Mouse (Mus musculus) forebrain, embryonic 16.5 days (tissue): Measurements from ENCODE around the gene Bnip2. TPM values are rescaled to one million over a fixed set of nuclear protein-coding genes. Genes with fewer than 3 reads are reported as not detected.
A peak's percentile ranks its signal among the peaks of the same experiment; 100 is the strongest.

Experiments used
- ATAC-seq: fragments of 200-750 bp; cut with Nextera tagmentation; 2 replicates; pipeline ENCODE4 v1.8.0; 2017; ENCODE audit warnings: mild to moderate bottlenecking, moderate library complexity
- H3K27ac ChIP-seq: fragments of 300-500 bp; sonication (generic); 2 replicates; pipeline ENCODE4 v1.5.1; 2014; ENCODE audit warnings: low read length, control low read depth
- H3K27me3 ChIP-seq: fragments of 300-500 bp; sonication (generic); replicated peaks from 2 replicates; pipeline ENCODE4 v1.6.1; 2014; ENCODE audit warnings: low read length; ENCODE audit not compliant: control insufficient read depth, insufficient read depth
- H3K36me3 ChIP-seq: fragments of 300-500 bp; sonication (generic); 2 replicates; pipeline ENCODE4 v1.6.1; 2014; ENCODE audit not compliant: control insufficient read depth, insufficient read depth
- H3K4me1 ChIP-seq: fragments of 300-500 bp; sonication (generic); replicated peaks from 2 replicates; pipeline ENCODE4 v1.6.1; 2014; ENCODE audit warnings: low read length; ENCODE audit not compliant: control insufficient read depth, insufficient read depth
- H3K4me2 ChIP-seq: fragments of 300-500 bp; sonication (generic); 2 replicates; pipeline ENCODE4 v1.6.1; 2014; ENCODE audit warnings: mild to moderate bottlenecking, low read length, control low read depth
- H3K4me3 ChIP-seq: fragments of 300-500 bp; sonication (generic); replicated peaks from 2 replicates; pipeline ENCODE4 v1.5.1; 2014; ENCODE audit warnings: mild to moderate bottlenecking, low read length, control low read depth
- H3K9ac ChIP-seq: fragments of 300-500 bp; sonication (generic); replicated peaks from 2 replicates; pipeline ENCODE4 v1.6.1; 2014; ENCODE audit warnings: low read depth, low read length, control low read depth
- H3K9me3 ChIP-seq: fragments of 300-500 bp; sonication (generic); 2 replicates; pipeline ENCODE4 v1.6.1; 2016; ENCODE audit warnings: low read length; ENCODE audit not compliant: control insufficient read depth
- WGBS: fragments of 180-500 bp; shearing (Covaris S2); extraction: QIAGEN DNeasy Blood & Tissue Kit; methylation state at CpG from one replicate; pipeline ENCODE4 v1.1.7; 2014; 5-methylcytosine and 5-hydroxymethylcytosine counted together
- polyA plus RNA-seq: library from polyadenylated mRNA; unstranded; fragments of >200 nt; fragmentation: Nextera tagmentation; extraction: Ambion mirVana; gene quantifications from 2 replicates; pipeline ENCODE4 v1.2.1, GENCODE M21; 2015

Bnip2 gene
- polyA plus RNA-seq, 1 experiment from 2014 or later, result 102 TPM

DNA sequence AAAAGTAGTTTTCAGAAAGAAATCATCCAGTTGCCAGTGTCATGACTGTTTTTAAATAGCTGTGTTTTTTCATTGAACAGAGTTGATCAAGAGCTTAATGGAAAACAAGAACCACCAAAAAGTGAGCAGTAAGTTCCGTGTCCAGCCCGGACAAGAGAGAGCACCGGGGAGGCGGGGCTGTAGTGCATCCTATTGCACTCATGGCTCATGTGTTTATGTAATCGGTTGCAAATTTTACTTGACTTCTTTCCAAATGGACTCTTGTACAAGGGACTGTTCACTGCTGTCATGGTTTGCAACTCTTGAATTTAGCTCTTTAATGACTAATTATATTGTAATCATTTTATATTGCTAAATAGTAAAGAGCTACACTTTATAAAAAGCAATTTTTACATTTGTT is 17.7 kb downstream of the Bnip2 start:
- no peak overlapping the region for H3K4me2 ChIP-seq
- 91% methylated on average over 5 of the region's 5 CpGs for WGBS
- peaks cover 40% of the 10 kb centered on the region for H3K36me3 ChIP-seq
- no peak for ATAC-seq
- H3K9me3 ChIP-seq, result no peaks in the 10 kb centered on the region
- no peak overlapping the region for H3K4me3 ChIP-seq
- peaks cover 1% of the 10 kb centered on the region; the same call in 1 of the 2 replicates for H3K4me1 ChIP-seq
- H3K9ac ChIP-seq, result no peak overlapping the region
- no peak overlapping the region for H3K27ac ChIP-seq
- H3K27me3 ChIP-seq, result no peaks in the 10 kb centered on the region

DNA sequence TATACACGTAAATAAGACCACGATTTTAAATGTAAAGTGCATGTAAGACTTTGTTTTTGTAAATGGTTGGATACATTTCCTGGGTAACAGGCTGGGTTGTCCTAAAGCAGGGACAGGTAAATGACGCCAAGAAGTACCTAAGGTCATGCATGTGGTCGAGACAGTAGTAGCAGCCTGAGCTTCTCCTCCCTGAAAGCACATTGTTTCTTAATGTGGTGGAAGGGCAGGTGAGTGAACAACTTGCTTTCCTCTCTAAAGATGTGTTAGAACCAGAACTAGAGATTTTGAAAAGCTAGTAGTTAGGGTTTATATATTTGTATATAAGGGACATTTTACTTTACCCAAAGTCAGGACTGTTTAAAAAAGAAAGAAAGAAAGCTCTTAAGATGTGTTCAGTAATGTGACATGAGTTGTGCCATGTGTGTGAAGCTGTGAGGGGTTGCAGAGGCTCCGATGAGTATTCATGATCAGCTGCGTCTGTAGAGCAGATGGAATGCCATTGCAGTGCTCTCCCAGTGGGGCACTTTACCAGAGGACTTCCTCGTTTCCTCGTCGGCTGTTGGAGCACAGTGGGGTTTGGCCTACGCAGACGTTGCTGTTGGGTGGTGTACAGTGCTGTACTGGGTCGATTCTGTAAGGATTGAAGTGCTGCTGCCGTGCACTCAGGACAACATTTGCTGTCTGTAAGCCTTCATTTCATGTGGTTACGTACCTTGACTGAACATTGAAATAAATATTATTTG is 18.4 kb downstream of the Bnip2 start:
- peaks cover 38% of the 10 kb centered on the region for H3K36me3 ChIP-seq
- H3K4me2 ChIP-seq, result no peak overlapping the region
- no peak overlapping the region for H3K4me3 ChIP-seq
- H3K27ac ChIP-seq, result no peak overlapping the region
- no peak for ATAC-seq
- peaks cover 4% of the 10 kb centered on the region; the same call in 1 of the 2 replicates for H3K4me1 ChIP-seq
- H3K9me3 ChIP-seq, result no peaks in the 10 kb centered on the region
- 91% methylated on average over 14 of the region's 14 CpGs for WGBS
- no peaks in the 10 kb centered on the region for H3K27me3 ChIP-seq
- H3K9ac ChIP-seq, result no peak overlapping the region

DNA sequence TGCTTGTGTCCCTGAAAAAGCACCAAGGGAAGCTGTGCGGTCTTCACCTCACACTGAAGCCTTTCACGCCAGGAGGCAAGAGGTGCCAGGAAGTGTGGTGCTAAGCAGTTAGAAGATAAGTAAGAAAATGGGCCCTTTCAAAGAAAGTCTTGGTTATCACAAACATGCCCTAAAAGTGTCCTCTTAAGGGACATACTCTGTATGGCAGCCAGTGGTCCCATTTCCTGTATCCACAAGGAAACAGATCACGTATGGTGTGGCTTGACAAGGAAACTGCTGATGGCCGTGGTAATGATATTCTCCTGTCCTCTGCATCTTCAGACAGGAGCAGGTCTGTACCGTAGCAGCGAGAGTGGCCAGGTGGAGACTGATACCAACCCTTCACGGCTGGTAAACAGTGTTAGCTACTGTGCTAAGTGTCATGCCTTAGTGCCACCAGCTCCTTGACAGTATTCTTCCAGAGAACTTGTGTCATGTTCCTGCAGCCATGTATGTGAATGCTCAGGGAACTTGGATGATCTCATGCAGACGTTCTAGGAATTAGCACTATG is 20.6 kb downstream of the Bnip2 start:
- Histone ChIP-seq H3K27me3 (no peaks in the 10 kb centered on the region), H3K4me2 (no peak overlapping the region), H3K27ac (no peak overlapping the region), H3K9me3 (no peaks in the 10 kb centered on the region), H3K36me3 (peaks cover 26% of the 10 kb centered on the region), H3K9ac (no peak overlapping the region), H3K4me3 (no peak overlapping the region), H3K4me1 (peaks cover 15% of the 10 kb centered on the region)
- 92% methylated on average over 8 of the region's 8 CpGs for WGBS
- ATAC-seq, result no peak

DNA sequence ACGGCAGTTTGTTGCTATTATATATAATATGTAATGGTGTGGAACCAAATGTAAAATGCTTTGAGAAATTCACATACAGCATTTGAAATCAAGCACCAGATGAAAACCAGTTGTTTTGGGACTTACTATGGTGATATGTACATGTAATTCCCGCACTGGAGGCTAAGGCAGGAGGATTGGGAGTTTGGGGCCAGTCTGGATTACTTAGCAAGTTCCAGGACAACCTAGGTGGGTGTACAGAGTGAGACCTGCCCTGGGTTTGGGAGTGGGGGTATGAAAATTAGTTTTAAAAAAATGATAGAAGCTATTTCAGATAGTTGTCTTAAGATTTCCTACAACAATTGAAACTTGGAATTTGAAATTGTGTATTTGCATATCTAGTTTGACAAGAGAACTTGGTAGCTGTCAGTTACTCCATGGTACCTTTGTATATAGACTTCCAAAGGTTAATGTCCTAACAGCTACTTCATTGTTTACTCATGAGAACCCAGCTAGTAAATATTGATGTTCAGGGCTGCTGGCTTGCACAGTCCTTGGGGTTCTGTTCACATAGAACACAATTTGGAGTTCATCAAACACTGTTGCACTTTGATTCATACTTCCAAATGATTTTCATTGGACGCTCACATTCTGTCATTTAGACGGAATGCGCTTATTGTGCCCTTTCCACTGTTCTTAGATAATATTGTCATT is 21.7 kb downstream of the Bnip2 start:
- Histone ChIP-seq H3K4me2 (no peak overlapping the region), H3K27ac (no peak overlapping the region), H3K4me1 (peaks cover 15% of the 10 kb centered on the region), H3K36me3 (peaks cover 22% of the 10 kb centered on the region), H3K4me3 (no peak overlapping the region), H3K9ac (no peak overlapping the region), H3K27me3 (no peaks in the 10 kb centered on the region), H3K9me3 (no peaks in the 10 kb centered on the region)
- WGBS, result 94% methylated on average over 5 of the region's 5 CpGs
- ATAC-seq, result no peak

DNA sequence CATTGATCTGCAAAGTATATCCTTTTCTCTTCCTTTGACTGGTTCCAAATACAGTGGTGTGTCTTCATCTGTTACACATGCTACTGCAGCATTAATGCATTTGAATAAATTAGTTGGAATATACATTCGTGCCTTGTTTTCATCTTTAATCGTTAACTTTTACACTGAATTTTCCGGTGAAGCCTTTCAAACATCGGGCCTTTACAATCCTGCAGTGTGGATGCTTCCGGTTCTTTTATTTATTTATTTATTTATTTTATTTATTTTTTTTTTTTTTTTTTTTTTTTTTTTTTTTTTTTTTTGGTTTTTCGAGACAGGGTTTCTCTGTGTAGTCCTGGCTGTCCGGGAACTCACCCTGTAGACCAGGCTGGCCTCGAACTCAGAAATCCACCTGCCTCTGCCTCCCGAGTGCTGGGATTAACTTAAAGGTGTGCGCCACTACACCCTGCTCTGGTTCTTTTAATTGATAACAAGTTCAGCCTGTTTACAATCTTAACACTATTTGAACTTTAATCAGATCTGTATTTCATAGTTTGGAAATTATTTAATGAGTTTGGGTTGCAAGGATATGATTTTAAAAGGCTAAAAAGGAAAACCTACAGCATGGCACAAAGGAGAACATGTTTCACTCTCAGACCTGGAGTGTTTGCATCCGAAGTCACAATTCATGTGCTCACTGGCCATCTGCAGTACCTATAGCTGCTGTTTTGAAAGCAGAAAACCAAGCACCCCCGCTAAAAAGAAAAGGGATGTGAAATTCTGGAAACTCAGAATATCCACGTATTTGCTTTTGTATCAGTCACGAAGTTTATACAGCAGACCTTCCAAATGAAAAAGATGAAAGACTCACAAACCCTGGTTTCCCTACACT is 22.5 kb downstream of the Bnip2 start:
- H3K9ac ChIP-seq, result peak overlapping the region; percentile 2; the same call in 1 of the 2 replicates

DNA sequence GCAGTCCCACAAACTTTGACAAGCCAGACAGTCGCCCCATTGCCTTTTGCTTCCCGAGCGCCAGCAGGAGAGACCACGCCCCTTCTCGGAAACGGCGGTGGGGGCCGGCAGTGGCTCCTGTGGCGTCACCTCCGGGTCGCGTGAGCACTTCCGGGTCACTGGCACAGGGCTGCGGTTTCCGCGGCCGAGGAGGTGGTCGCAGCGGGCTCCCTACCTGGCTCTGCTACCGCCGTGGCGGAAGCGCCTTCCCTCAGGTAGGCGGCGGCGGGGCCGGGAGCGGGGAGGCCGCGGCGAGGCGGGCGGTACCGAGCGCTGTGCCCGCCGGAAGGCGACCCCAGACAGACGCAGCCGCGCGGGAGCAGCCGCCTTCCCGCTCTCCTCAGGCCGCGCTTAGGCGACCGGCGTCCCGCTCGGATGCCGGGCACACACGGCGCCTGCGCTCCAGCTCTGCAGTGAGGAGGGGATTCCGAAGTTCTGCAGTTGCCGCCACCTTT is 23.2 kb downstream of the Bnip2 start, which contains the start of gene Gtf2a2:
Gtf2a2 (plus strand) TSS at position 143 of the 494 bp plus-strand sequence.
- peak; percentile 98 for ATAC-seq
- Histone ChIP-seq H3K9me3 (no peaks in the 10 kb centered on the region), H3K9ac (peak within 1 kb of the TSS; percentile 89), H3K4me3 (peak within 1 kb of the TSS; percentile 81), H3K36me3 (peaks cover 19% of the 10 kb centered on the region), H3K4me1 (peaks cover 15% of the 10 kb centered on the region), H3K4me2 (peak within 1 kb of the TSS; percentile 83), H3K27ac (peak within 1 kb of the TSS; percentile 91), H3K27me3 (no peaks in the 10 kb centered on the region)
- under 1% methylated on average over 56 of the region's 57 CpGs for WGBS

More for the DNA sequence above, 22.5 kb downstream of the Bnip2 start:
- Histone ChIP-seq H3K4me2 (peak overlapping the region; percentile 83), H3K36me3 (peaks cover 22% of the 10 kb centered on the region), H3K4me3 (peak overlapping the region; percentile 81), H3K9me3 (no peaks in the 10 kb centered on the region), H3K27ac (peak overlapping the region; percentile 67), H3K4me1 (peaks cover 15% of the 10 kb centered on the region), H3K27me3 (no peaks in the 10 kb centered on the region)
- WGBS, result 67% methylated on average over 14 of the region's 14 CpGs
- ATAC-seq, result peak; percentile 29

DNA sequence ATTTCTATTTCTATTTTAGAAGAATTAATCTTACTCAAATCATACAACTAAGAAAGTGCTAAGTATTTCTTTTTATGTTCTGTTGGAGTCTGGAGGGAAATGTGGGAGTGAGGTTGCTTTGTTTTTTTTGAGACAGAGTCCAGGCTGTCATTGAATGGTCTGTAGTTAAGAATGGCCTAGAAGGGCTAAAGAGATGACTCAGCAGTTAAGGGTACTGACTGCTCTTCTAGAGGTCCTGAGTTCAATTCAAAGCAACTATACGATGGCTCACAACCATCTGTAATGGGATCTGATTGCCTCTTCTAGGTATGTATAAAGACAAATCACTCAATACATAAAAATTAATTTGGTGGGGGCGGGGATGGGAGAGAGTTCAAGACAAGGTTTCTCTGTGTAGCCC is 26.4 kb downstream of the Bnip2 start:
- H3K36me3 ChIP-seq, result peaks cover 5% of the 10 kb centered on the region; the same call in 1 of the 2 replicates
- H3K4me1 ChIP-seq, result peaks cover 15% of the 10 kb centered on the region
- H3K4me2 ChIP-seq, result no peak overlapping the region
- no peak overlapping the region for H3K4me3 ChIP-seq
- no peak for ATAC-seq
- H3K9me3 ChIP-seq, result no peaks in the 10 kb centered on the region
- 88% methylated on average over 2 of the region's 2 CpGs for WGBS
- no peak overlapping the region for H3K9ac ChIP-seq
- no peaks in the 10 kb centered on the region for H3K27me3 ChIP-seq
- H3K27ac ChIP-seq, result no peak overlapping the region

DNA sequence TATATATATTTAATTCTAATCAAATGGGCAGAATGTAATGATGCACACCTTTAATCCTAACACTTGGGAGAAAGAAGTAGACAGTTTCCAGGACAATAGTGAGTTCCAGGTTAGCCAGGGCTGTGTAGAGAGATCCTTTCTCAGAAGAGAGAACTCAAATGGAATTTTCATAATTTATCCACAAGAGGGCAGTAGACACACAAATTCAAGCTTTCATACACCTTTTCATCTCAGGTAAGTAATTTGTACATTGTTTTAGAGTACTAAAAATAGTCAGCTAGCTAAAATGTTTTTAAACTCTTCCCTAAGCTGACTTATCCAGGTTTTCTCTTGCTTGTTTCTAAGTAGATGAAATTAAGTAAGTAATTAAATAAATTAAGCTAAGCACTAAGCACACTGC is 29.6 kb downstream of the Bnip2 start:
- no peak overlapping the region for H3K27ac ChIP-seq
- H3K4me3 ChIP-seq, result no peak overlapping the region
- peaks cover under 1% of the 10 kb centered on the region; the same call in 1 of the 2 replicates for H3K4me1 ChIP-seq
- ATAC-seq, result no peak
- peaks cover 5% of the 10 kb centered on the region; the same call in 1 of the 2 replicates for H3K36me3 ChIP-seq
- no peak overlapping the region for H3K9ac ChIP-seq
- H3K27me3 ChIP-seq, result no peaks in the 10 kb centered on the region
- no peak overlapping the region for H3K4me2 ChIP-seq
- H3K9me3 ChIP-seq, result no peaks in the 10 kb centered on the region
